Mouse (Mus musculus) left cerebral cortex, postnatal 4 days (tissue): ENCODE data around the gene Mtus2. TPM values are rescaled to one million over a fixed set of nuclear protein-coding genes. Genes with fewer than 3 reads are reported as not detected.
A peak's percentile ranks its signal among the peaks of the same experiment; 100 is the strongest.

ENCODE experiments used
- DNase-seq: peaks from one replicate; pipeline ENCODE4 v3.0.0-alpha.2; 2022
- intact Hi-C: fragments of 180-260 bp; cut with DNase I; formaldehyde crosslinking; loops from one replicate; pipeline ENCODE4 v1.15.1; 2025
- total RNA-seq, 2 experiments: library from RNA; stranded (reverse); gene quantifications; 2 replicates each; pipeline ENCODE4 v1.2.3; 2021

Gene Mtus2
- total RNA-seq, 2 experiments from 2014 or later, result 54.7 to 57.7 TPM

DNA sequence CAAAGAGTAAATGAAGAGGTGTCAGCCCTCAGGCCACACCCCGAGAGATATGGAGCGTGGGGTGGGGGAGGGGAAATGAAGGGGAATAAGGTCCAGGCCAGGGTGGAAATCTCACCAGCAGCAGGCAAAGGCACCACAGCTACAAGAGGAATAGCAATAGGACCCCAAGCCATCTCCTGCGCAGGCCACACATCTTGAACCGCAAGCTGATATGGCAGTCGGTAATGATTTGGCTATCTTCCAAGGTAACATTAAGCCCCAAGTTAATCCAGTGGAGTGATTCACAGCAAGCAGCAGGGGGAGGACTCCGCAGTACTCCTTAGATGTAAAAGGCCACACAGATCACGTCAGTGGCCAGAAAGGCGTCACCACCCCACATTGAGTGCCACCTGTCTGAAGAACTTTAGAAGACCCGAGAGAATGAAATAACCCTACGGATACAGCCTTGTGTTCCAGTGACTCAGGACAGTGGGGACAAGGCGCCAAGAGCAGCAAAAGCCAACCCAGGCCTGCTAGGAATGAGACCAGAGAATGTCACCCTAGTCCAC lies 374.2 kb downstream of the Mtus2 start:
- no peak for DNase-seq
- intact Hi-C loops, result loop anchor here (5.0 kb wide), 2 partner anchors 121 to 461 kb away; no protein-coding TSS in a partner anchor

DNA sequence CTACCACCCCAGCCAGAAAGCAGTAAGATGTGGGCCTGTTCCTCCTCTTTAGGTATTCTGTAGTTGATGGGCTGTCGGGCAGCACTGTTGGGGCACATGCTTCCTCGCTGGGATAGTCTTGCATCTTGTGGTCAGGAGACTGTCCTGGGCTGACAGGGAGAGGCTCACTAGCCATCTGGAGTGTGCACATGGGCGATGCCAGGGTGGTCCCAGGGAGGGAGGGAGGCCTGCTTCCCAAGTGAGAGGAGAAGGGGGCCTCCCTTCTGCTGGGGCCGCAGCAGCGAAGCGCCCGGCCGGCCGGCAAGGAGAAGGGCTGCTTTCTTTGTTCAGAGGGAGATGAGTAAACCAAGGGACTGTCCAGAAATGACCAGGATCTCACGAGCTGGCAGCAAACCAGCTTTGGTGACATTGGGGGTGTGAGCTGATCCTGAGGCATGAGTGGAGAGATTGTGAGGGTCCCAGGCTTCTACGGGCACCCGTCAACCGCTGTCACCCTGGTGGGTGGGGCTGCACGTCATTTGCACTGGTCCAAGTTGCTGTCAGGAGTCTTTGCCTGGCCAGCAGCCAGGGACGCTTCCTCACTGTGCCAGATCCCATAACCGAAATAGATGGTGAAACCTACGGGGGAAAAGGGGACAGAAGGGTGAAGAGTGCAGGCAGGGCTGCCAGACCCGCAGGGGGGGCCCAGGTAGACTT lies 375.0 kb downstream of the Mtus2 start:
- DNase-seq, result peak; percentile 77

DNA sequence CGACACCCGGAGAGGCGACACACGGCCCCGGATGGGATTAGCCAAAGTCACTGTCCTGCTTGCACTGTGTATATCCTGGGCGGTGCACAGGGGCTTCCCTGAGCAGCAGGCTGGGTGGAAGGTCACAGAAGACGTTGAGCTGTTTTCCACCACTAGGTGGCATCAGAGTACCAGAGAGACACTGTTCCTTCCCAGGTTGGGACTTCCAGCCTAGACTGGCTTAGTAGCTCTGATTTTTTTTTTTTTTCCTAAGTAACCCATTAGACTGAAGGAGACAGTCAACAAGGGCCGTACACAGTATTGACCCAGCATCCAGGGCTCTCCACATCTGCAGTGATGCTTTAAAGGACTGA lies 375.5 kb downstream of the Mtus2 start:
- DNase-seq, result peak; percentile 84
- intact Hi-C loops, result loop anchor here (5.0 kb wide), 2 partner anchors 120 to 460 kb away; no protein-coding TSS in a partner anchor

More for the DNA sequence above, 375.0 kb downstream of the Mtus2 start:
- intact Hi-C loops, result loop anchor here (5.0 kb wide), 2 partner anchors 120 to 460 kb away; no protein-coding TSS in a partner anchor

DNA sequence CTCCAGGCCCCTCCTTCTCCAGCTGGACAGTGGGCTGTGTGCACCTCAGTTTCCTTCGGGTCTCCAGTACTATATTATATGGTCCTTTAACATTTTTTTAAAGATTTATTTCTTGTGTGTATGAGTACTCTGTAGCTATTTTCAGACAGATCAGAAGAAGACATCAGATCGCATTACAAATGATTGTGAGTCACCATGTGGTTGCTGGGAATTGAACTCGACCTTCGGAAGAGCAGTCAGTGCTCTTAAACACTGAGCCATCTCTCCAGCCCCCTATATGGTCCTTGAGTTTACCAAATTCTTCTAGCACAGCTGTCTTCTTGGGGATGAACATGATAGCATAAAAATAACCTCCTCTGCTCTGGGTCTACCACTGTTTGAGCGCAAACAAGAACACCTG lies 382.0 kb downstream of the Mtus2 start:
- DNase-seq, result no peak
- intact Hi-C loops, result no loop called here

DNA sequence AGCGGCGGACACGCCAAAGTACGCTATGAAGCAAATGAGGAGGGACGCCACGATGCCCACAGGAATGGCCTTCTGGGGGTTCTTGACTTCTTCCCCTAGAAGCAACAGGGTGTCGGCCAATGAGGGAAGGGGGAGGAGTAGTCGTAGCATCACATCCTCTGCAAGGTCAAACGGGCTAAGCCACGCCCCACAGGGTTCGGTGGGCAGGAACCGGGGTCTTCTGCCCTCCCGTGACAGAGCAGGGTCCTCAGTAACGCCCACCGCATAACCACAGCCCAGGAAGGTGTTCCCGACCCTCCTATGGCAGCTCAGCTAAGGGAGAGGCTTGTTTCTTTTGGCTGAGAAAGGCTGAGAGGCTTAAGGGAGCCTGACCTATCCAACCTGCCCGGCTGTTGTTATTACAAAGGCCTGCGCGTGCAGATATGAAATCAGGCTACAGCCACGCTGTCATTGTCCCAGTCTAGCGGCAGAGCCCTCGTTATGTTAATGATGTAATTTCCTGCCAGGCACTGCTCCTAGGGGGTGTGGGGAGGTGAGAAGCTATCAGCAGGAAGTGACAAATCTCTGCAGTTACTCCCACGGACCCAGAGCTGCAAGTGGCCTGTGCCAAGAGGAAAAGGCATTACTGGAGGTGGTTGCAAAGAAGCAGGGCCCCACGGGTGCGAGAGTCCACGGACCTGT lies 385.1 kb downstream of the Mtus2 start:
- intact Hi-C loops, result loop anchor here (5.0 kb wide), 1 partner anchor 445 kb away; no protein-coding TSS in a partner anchor
- no peak for DNase-seq

DNA sequence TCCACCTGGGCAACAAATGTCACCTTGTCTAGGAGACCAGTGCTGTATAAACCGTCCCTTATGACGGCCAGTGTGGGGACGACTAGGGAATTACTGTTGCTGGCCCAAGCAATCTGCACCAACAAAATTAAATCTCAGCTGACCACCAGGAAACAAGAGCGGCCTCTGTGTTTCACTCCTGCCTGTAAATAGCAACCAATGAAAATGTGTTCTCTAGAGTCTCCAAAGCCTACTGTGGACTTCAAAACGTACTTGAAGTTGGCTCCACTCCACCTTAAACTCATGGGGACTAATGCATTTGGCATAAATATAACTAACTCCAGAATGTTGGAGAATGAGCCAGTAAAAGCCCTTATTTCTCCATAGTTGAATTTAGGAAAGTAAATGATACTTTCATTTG lies 387.3 kb downstream of the Mtus2 start:
- DNase-seq, result no peak
- intact Hi-C loops, result loop anchor here (5.0 kb wide), 1 partner anchor 443 kb away; no protein-coding TSS in a partner anchor

DNA sequence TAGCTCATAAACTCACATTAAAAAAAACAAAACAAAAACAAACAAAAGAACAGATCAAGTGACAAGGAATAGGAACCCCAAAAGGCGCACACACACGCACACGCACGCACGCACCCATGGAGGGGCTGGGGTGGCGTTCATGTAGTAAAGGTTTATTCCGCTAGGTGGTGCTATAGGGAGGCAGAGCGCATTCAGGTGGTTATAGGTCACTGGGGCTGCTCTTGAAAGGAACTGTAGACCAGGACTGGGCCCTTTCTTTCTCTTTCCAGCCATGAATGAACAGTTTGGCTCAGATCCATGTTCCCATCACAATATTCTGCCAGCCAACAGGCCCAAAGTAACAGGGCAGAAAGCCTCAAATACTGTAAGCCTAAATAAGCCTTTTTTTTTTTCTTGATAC lies 389.4 kb downstream of the Mtus2 start:
- intact Hi-C loops, result no loop called here
- DNase-seq, result no peak

DNA sequence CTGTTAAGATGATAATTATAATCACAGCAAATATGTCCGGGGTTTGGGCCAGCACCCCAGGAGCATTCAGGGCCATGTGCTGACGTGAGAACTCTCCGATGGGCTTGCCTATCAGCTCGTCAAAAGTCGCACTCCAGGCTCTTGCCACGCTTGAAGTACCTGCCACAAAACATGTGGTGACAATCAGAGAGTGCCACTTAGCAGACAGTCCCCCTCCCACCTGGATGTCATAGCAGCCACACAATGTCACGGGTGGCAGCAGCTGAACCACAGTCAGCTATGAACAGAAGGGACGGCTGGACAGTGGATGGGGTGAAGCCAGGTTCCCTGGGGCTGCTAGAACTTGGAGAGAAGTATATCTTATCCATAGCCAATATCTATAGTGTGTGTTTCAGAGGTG lies 391.0 kb downstream of the Mtus2 start:
- intact Hi-C loops, result no loop called here
- peak; percentile 36 for DNase-seq

DNA sequence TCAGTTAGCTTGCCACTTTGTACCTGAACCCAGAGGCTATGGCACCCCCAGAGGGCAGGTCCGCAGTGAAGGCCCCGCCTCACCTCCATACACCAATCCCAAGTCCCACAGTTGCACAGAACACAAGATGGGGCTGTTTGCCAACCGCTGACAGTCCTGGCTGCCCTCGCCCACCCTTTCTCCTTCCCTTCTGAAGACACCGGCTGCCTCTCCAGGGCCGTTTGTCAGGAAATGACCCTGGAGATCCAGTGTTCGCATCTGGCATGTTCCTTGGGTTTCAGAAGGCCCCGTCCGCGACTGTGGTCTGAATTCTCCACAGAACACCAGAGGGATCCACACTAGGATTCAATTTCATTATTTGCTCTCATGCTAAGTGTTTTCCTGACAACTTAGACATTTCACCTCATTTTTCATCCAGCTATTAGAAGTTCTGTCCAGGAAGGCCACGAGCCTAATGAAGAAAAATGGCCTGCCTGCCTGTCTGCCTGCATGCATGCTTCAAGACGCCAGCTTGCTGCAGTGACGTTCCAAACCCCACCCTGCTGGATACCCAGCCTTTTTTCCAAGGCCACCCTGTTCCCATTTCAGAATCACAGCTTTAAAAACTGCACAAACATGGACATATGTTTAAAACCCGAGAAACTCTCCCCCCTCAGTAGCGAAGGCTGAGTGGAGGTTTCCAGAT lies 392.3 kb downstream of the Mtus2 start:
- DNase-seq, result peak; percentile 29
- intact Hi-C loops, result no loop called here

DNA sequence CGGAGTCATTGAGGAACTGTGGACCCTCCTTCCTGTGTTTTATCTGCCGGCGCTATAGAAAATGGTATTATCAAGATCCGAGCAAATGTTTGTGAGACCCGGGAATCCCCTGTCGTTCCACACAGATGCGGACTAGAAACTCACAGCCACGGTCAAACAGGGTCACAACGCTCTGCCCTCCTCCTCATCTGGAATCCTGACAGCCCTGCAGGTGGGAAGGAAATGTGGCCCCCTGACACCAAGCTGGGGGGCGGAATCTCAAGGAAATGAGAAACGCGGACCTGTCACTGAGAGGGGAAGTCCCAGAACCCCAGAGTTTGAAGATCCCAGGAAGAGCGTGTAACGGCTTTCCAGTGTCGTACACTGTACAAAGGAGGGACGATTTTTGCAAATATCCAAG lies 396.3 kb downstream of the Mtus2 start:
- no peak for DNase-seq
- intact Hi-C loops, result no loop called here

DNA sequence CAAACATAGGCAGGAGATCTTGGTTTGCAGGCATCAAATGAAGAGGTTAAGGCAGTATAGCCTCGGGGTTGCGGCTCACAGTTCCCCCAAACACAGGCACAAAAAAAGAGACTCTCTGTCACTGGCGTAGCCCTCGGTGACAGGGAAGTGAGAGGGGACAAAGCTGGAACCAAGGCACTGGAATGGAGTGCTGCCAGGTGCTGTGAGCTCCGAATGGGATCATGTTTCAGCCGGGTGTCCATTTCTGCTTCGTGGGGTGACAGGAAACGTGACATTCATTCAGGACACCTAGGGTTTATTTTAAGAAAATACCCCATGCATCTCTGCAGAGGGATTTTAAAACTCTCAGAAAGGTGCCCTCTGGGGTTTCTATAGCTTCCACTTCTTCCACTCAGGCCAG lies 397.4 kb downstream of the Mtus2 start:
- no peak for DNase-seq
- intact Hi-C loops, result no loop called here

DNA sequence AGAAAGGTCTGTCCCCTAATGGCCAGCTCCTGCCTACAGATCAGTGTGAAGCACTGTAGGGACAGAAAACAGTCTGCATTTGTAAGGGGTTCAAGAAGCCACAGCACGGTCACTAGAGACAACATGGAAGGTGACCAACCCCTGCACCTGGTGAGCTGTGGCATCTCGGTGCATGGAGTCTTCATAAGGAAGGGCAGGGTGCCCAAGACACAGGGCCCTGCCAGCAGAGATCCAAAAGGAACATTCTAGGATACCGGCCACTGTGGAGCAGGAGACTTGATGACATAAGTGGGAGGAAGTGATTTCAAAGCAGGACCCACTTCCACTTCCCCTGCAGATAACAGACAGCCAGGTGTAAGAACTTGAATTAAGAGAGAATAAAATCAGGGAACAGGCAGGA lies 398.7 kb downstream of the Mtus2 start:
- intact Hi-C loops, result no loop called here
- no peak for DNase-seq

DNA sequence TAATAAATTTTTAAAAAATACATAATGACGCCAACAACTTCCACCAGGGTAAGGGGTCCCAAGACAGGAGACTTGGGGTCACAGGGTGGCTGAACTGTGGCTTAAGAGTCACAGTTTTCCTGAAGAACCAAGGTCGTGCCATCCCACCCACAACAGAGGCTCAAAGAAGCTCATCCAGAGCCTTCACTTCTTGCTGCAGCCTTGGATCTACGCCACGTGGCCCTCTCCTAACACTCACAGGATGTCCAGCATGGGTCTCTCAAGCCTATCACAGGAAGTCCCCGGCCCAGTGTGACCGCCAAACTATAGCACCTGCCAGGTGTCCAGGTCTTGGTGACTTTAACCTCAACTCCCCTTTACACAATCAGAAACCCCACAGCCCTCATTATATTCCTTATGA lies 400.0 kb downstream of the Mtus2 start:
- DNase-seq, result no peak
- intact Hi-C loops, result no loop called here

DNA sequence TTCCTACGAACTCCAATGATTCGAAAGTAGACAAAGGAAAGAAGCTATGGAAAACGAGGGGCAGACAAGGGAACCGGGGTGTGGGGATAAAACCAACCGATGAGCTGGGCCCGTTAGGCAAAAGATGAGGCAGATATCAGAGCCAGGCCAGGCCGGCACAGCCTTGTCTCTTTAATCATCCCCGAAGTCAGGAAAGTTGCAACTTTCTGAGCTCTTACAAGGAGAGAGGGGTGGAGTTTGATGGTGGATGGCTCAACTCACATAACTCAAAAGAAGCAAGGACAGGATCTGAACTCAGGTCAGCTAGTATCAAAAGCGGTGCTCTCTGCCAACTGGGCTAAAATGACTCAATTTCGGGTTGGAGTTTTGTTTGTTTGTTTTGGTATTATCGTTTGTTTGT lies 402.0 kb downstream of the Mtus2 start:
- no peak for DNase-seq
- intact Hi-C loops, result no loop called here

DNA sequence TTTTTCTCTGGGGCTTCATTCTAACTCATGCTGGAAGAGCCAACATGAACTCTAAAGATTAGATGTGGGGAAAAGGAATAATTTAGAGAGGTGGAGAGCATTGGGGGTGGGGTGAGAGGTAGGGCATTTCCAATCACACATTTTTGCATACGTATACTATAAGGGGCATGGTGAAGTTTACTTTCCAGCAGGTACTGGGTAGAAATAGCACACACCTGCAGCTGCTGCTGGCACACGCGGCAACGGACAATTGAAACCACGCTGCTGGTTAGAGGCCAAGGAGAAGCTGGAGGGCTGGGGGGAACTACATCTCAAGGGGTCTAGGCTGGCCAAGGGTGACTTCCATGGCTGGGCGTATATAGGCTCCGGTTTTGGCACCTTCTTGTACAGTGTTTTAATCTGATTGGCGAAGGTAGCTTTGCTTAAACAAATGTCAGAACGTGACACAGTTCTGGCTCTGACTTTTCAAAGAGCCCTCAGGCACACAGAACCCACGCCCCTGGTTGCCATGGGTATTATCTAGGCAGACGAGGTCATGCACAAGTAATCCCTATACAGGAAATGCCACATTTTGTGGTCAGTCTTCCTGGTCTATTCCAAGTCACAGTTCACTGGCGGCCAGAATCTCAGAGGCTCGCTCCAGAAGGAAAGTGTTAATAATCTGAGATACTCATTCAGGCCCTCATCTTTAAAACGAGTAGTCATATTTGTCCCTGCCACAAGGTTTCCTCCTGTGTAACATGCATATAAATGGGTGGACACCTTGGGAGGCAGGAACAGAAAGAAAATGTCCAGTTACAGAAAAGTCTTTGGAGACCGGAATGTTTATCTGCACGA lies 404.0 kb downstream of the Mtus2 start:
- no peak for DNase-seq
- intact Hi-C loops, result no loop called here

DNA sequence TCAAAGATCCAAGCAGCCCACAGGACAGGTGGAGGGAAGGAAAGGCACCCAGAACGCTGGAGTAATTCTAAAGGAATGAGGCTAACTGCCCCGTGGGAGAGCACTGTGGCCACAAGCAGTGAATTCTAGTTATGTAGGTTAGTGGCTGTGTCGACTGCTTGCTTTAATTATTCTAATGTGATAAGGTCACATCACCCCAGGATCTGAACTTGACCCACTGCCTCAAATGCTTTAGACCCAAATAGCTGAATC lies 404.6 kb downstream of the Mtus2 start:
- intact Hi-C loops, result no loop called here
- no peak for DNase-seq

DNA sequence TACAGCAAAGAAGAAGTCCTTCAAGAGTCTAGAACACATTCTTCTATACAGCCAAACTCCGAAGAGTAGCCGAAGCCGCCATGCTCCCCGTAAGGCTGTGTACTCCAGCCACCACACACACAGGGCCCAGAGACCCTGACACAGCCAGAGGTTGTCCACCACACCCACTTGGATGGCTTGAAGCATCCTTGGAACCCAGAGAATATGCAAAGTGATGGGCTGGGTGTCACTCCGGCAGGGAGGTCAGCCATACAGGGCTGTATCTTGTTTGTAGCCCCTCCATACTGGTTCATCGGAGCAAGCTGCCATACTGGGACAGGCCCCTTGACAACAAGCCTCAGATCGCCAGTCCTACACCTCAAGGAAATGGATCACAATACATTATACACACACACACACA lies 405.2 kb downstream of the Mtus2 start:
- DNase-seq, result no peak
- intact Hi-C loops, result no loop called here

DNA sequence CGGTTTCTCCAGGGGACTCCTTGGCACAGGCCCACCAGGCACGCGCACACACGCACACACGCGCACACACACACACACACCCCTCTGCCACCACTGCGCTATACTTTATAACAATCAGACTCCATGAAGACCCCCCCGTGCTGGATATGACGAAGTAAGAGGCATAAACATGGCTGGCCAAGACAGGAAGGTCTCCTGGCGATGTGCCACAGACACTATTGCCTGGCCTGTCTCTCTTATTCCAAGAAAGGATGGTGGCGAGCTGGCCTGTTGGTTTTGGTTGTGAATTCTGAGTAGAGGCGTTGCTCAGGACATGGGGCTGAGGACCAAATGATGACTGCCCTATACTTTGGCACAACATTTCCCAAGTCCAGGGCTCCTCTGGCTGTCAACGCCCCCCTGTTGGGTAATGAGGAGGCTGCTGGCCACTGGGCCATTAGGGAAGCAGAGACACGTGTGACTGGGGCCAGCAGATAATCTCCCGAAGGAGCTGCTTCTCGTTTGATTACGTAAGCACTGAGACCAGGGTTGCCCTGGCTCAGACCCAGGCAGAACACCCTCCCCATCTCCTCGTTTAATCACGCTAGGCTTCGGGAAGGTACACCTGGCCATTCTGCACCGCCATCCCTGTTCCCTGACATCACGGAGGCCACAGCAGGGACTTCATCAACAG lies 406.5 kb downstream of the Mtus2 start:
- DNase-seq, result no peak
- intact Hi-C loops, result no loop called here
